13 mouse cellular contexts compared by ENCODE assay signal in genomic region chr13:28295492-28295891, GRCm38 (mm10). TPM values are rescaled to one million over a fixed set of nuclear protein-coding genes. Genes with fewer than 3 reads are reported as not detected.
DNase-seq lines count a peak whose midpoint lies in the region; ATAC-seq and TF ChIP-seq lines count a peak whose summit lies in the region.
"Had no signal": no experiment of that assay in that cellular context is flagged by ENCODE, and none has a peak within 500 bp of the region (broad histone marks: within the 10 kb centered on the region; RNA-seq: fewer than 3 reads in every experiment).

No protein-coding gene starts in this region.

- no peak for TF ChIP-seq CTCF in forebrain, postnatal 0 days (IDR thresholded peaks at IDR 0.05; ENCODE audit: low read depth)

- ATAC-seq in limb, embryonic 12.5 days (ENCODE audit: insufficient number of reproducible peaks, insufficient read depth, low FRiP score, low TSS enrichment, low read depth) = no peak
- peak; percentile 92 for ATAC-seq in forebrain, postnatal 0 days
- peak; percentile 83 for ATAC-seq in neural tube, embryonic 15.5 days (ENCODE audit: low FRiP score)

- WGBS in limb, embryonic 12.5 days = 58% methylated on average over 5 of the region's 5 CpGs
- WGBS in limb, embryonic 10.5 days = 70% methylated on average over 5 of the region's 5 CpGs
- 12% methylated on average over 5 of the region's 5 CpGs for WGBS in forebrain, postnatal 0 days
- WGBS in midbrain, embryonic 10.5 days = 47% methylated on average over 5 of the region's 5 CpGs
- WGBS in neural tube, embryonic 15.5 days = 22% methylated on average over 5 of the region's 5 CpGs

- peak overlapping the region; percentile 20; the same call in 1 of the 2 replicates for H3K27ac ChIP-seq in limb, embryonic 12.5 days
- H3K27ac ChIP-seq in limb, embryonic 10.5 days = no peak overlapping the region
- H3K27ac ChIP-seq in forebrain, postnatal 0 days (ENCODE audit: low read depth, low read length) = peak overlapping the region; percentile 62; the same call in 1 of the 2 replicates
- H3K27ac ChIP-seq in midbrain, embryonic 10.5 days (replicated peaks) = peak overlapping the region; percentile 65; the same call in 1 of the 2 replicates
- H3K27ac ChIP-seq in neural tube, embryonic 15.5 days (replicated peaks) = peak overlapping the region; percentile 75
- H3K27ac ChIP-seq: kidney, postnatal 0 days; liver, embryonic 15.5 days had no signal

- no peaks in the 10 kb centered on the region for H3K9me3 ChIP-seq in limb, embryonic 12.5 days
- H3K9me3 ChIP-seq in limb, embryonic 10.5 days (replicated peaks) = no peaks in the 10 kb centered on the region
- H3K9me3 ChIP-seq in forebrain, postnatal 0 days (ENCODE audit: low read length) = no peaks in the 10 kb centered on the region
- no peaks in the 10 kb centered on the region for H3K9me3 ChIP-seq in midbrain, embryonic 10.5 days (replicated peaks)
- H3K9me3 ChIP-seq in neural tube, embryonic 15.5 days (replicated peaks) = no peaks in the 10 kb centered on the region
- H3K9me3 ChIP-seq: embryonic facial prominence, embryonic 12.5 days; liver, embryonic 15.5 days had no signal

- no peak overlapping the region for H3K4me3 ChIP-seq in limb, embryonic 12.5 days (replicated peaks)
- no peak overlapping the region for H3K4me3 ChIP-seq in limb, embryonic 10.5 days
- H3K4me3 ChIP-seq in forebrain, postnatal 0 days (ENCODE audit: low read depth, low read length) = no peak overlapping the region
- no peak overlapping the region for H3K4me3 ChIP-seq in midbrain, embryonic 10.5 days
- no peak overlapping the region for H3K4me3 ChIP-seq in neural tube, embryonic 15.5 days (replicated peaks)
- H3K4me3 ChIP-seq: embryonic facial prominence, embryonic 12.5 days; liver, embryonic 15.5 days had no signal

- no peak overlapping the region for H3K9ac ChIP-seq in limb, embryonic 12.5 days (replicated peaks)
- no peak overlapping the region for H3K9ac ChIP-seq in forebrain, postnatal 0 days
- no peak overlapping the region for H3K9ac ChIP-seq in neural tube, embryonic 15.5 days (replicated peaks)
- H3K9ac ChIP-seq: embryonic facial prominence, embryonic 12.5 days; liver, embryonic 15.5 days had no signal

- H3K27me3 ChIP-seq in limb, embryonic 12.5 days = no peaks in the 10 kb centered on the region
- no peaks in the 10 kb centered on the region for H3K27me3 ChIP-seq in limb, embryonic 10.5 days (ENCODE audit: low read depth, poor library complexity, severe bottlenecking)
- H3K27me3 ChIP-seq in forebrain, postnatal 0 days (ENCODE audit: insufficient read depth, low read length) = no peaks in the 10 kb centered on the region
- no peaks in the 10 kb centered on the region for H3K27me3 ChIP-seq in midbrain, embryonic 10.5 days (ENCODE audit: low read depth, poor library complexity, severe bottlenecking)
- H3K27me3 ChIP-seq in neural tube, embryonic 15.5 days (replicated peaks) = no peaks in the 10 kb centered on the region
- H3K27me3 ChIP-seq: embryonic facial prominence, embryonic 12.5 days; liver, embryonic 15.5 days had no signal

- no peak for DNase-seq in limb, embryonic 10.5 days (ENCODE audit: low spot score)
- peak; percentile 46 for DNase-seq in forebrain, postnatal 0 days
- no peak for DNase-seq in midbrain, embryonic 10.5 days (ENCODE audit: low spot score)
- no peak for DNase-seq in lung, postnatal 25 days (ENCODE audit: low spot score)
- DNase-seq in frontal cortex, postnatal 14 days (ENCODE audit: low spot score in 2 of 2) = no peak
- no peak for DNase-seq in gastrocnemius, postnatal 10 days
- DNase-seq: adrenal gland, adult 2 months; lung, postnatal 14 days had no signal

- peak overlapping the region; percentile 5; the same call in 1 of the 2 replicates for H3K4me2 ChIP-seq in limb, embryonic 12.5 days
- peak overlapping the region; percentile 23 for H3K4me2 ChIP-seq in forebrain, postnatal 0 days (ENCODE audit: low read depth)
- H3K4me2 ChIP-seq in neural tube, embryonic 15.5 days = peak overlapping the region; percentile 33
- H3K4me2 ChIP-seq: embryonic facial prominence, embryonic 12.5 days; liver, embryonic 15.5 days had no signal

- peaks cover 26% of the 10 kb centered on the region for H3K4me1 ChIP-seq in limb, embryonic 12.5 days (replicated peaks)
- peaks cover 19% of the 10 kb centered on the region for H3K4me1 ChIP-seq in limb, embryonic 10.5 days
- peaks cover 4% of the 10 kb centered on the region for H3K4me1 ChIP-seq in forebrain, postnatal 0 days (ENCODE audit: insufficient read depth)
- H3K4me1 ChIP-seq in midbrain, embryonic 10.5 days = peaks cover 36% of the 10 kb centered on the region
- H3K4me1 ChIP-seq in neural tube, embryonic 15.5 days = peaks cover 20% of the 10 kb centered on the region
- H3K4me1 ChIP-seq: liver, embryonic 15.5 days had no signal

- no peaks in the 10 kb centered on the region for H3K36me3 ChIP-seq in limb, embryonic 12.5 days
- H3K36me3 ChIP-seq in limb, embryonic 10.5 days = no peaks in the 10 kb centered on the region
- H3K36me3 ChIP-seq in forebrain, postnatal 0 days (ENCODE audit: insufficient read depth) = no peaks in the 10 kb centered on the region
- no peaks in the 10 kb centered on the region for H3K36me3 ChIP-seq in midbrain, embryonic 10.5 days
- no peaks in the 10 kb centered on the region for H3K36me3 ChIP-seq in neural tube, embryonic 15.5 days
- H3K36me3 ChIP-seq: embryonic facial prominence, embryonic 12.5 days; liver, embryonic 15.5 days had no signal

RNA-seq across cellular contexts. Expression of gene Gm11361, which starts 38.2 kb away (rescaled TPM):
- 1.8 and 2.0 TPM in 2 replicates for polyA plus RNA-seq in limb, embryonic 12.5 days (2016; fragmentation: Nextera tagmentation; extraction: Ambion mirVana)
- 2.6 and 5.4 TPM in 2 replicates for polyA plus RNA-seq in limb, embryonic 10.5 days (2016; fragmentation: Nextera tagmentation; extraction: Ambion mirVana)
- 0.95 and 2.0 TPM in 2 replicates for total RNA-seq in forebrain, postnatal 0 days (2014; rRNA removed)
- 2.3 and 3.7 TPM in 2 replicates for polyA plus RNA-seq in forebrain, postnatal 0 days (2015; fragmentation: Nextera tagmentation; extraction: Ambion mirVana)
- 3.5 and 4.0 TPM in 2 replicates for polyA plus RNA-seq in midbrain, embryonic 10.5 days (2016; fragmentation: Nextera tagmentation; extraction: Ambion mirVana)
- 4.6 and 6.0 TPM in 2 replicates for polyA plus RNA-seq in neural tube, embryonic 15.5 days (2015; fragmentation: Nextera tagmentation; extraction: Ambion mirVana)
- 100 to 1,000 TPM; 102 to 150 TPM for total RNA-seq in gastrocnemius, postnatal 10 days (2021)
- polyA plus RNA-seq: adrenal gland, adult 2 months had no signal
